Mouse (Mus musculus) MEL (cell line): ENCODE data around the gene Eid1. TPM values are rescaled to one million over a fixed set of nuclear protein-coding genes. Genes with fewer than 3 reads are reported as not detected.

Source experiments
- DNase-seq: peaks from one replicate; pipeline ENCODE4 v3.0.0; 2011; ENCODE audit warnings: low read depth, low spot score
- H3K27ac ChIP-seq: 2 replicates; pipeline ENCODE4 v1.5.1; 2012; ENCODE audit warnings: low read depth, mild to moderate bottlenecking, control low read depth, low read length, moderate library complexity; ENCODE audit not compliant: control insufficient read depth
- H3K27me3 ChIP-seq, 2 experiments: fragments of 150-350 bp in 1 of 2; sonication (generic) in 1 of 2; 2 replicates each; pipeline ENCODE4 v1.6.1; 2012; ENCODE audit warnings: low read length in 2 of 2, mild to moderate bottlenecking in 2 of 2, improper control_type of control experiment in 1 of 2, moderate library complexity in 1 of 2; ENCODE audit not compliant: insufficient read depth in 2 of 2, control insufficient read depth in 1 of 2
- H3K36me3 ChIP-seq, 2 experiments: 2 replicates each; pipeline ENCODE4 v1.6.1; 2012 to 2014; ENCODE audit warnings: low read length in 2 of 2, improper control_type of control experiment in 1 of 2, inconsistent platforms in 1 of 2, mild to moderate bottlenecking in 1 of 2; ENCODE audit not compliant: insufficient read depth in 2 of 2, control insufficient read depth in 1 of 2
- H3K4me1 ChIP-seq, 2 experiments: fragments of 150-350 bp in 1 of 2; sonication (generic) in 1 of 2; 2 replicates each; pipeline ENCODE4 v1.6.1; 2012; ENCODE audit warnings: low read length in 2 of 2, improper control_type of control experiment in 1 of 2, mild to moderate bottlenecking in 1 of 2; ENCODE audit not compliant: insufficient read depth in 2 of 2, control insufficient read depth in 1 of 2
- H3K4me3 ChIP-seq, 2 experiments: fragments of 150-350 bp in 1 of 2; sonication (generic) in 1 of 2; 2 replicates each; pipeline ENCODE4 v1.5.1; 2012; ENCODE audit warnings: low read depth in 2 of 2, low read length in 2 of 2, mild to moderate bottlenecking in 2 of 2, moderate library complexity in 2 of 2, control low read depth in 1 of 2, improper control_type of control experiment in 1 of 2; ENCODE audit not compliant: control insufficient read depth in 1 of 2, insufficient read depth in 1 of 2
- H3K79me2 ChIP-seq: 2 replicates; pipeline ENCODE4 v1.6.1; 2012; ENCODE audit warnings: mild to moderate bottlenecking, low read length, moderate library complexity; ENCODE audit not compliant: control insufficient read depth, poor library complexity, insufficient read depth
- H3K9ac ChIP-seq: 2 replicates; pipeline ENCODE4 v1.6.1; 2012; ENCODE audit warnings: low read depth, mild to moderate bottlenecking, control low read depth, low read length, moderate library complexity; ENCODE audit not compliant: control insufficient read depth, poor library complexity, severe bottlenecking
- H3K9me3 ChIP-seq: fragments of 150-350 bp; sonication (generic); replicated peaks from 2 replicates; pipeline ENCODE4 v1.6.1; 2012; ENCODE audit warnings: mild to moderate bottlenecking, low read length, improper control_type of control experiment, moderate library complexity; ENCODE audit not compliant: insufficient read depth
- BHLHE40 ChIP-seq: IDR thresholded peaks from 2 replicates; pipeline ENCODE4 v1.6.1; 2012; ENCODE audit warnings: low read depth, mild to moderate bottlenecking, inconsistent platforms, low read length, improper control_type of control experiment, borderline replicate concordance
- CHD2 ChIP-seq: IDR thresholded peaks from 2 replicates; pipeline ENCODE4 v1.6.1; 2011; ENCODE audit warnings: low read length, improper control_type of control experiment
- CTCF ChIP-seq, 3 experiments: IDR thresholded peaks in 2 of 3; conservative IDR thresholded peaks in 1 of 3; 2 replicates each; pipeline ENCODE4 v1.5.1; 2011 to 2012; ENCODE audit warnings: low read length in 3 of 3, low read depth in 2 of 3, mild to moderate bottlenecking in 2 of 3, improper control_type of control experiment in 1 of 3, inconsistent platforms in 1 of 3, mixed read lengths in 1 of 3, moderate library complexity in 1 of 3; ENCODE audit not compliant: control insufficient read depth in 1 of 3, insufficient read depth in 1 of 3, poor library complexity in 1 of 3, severe bottlenecking in 1 of 3
- GABPA ChIP-seq: IDR thresholded peaks from 2 replicates; pipeline ENCODE4 v1.6.1; 2012; ENCODE audit warnings: low read depth, mild to moderate bottlenecking, inconsistent platforms, low read length, improper control_type of control experiment, moderate library complexity
- HCFC1 ChIP-seq: IDR thresholded peaks from 2 replicates; pipeline ENCODE4 v1.6.1; 2012; ENCODE audit warnings: low read depth, mild to moderate bottlenecking, inconsistent platforms, low read length, improper control_type of control experiment, moderate library complexity
- KAT2A ChIP-seq: conservative IDR thresholded peaks from 2 replicates; pipeline ENCODE4 v1.6.1; 2012; ENCODE audit warnings: low read depth, low read length, improper control_type of control experiment, inconsistent platforms
- MEF2A ChIP-seq: IDR thresholded peaks from 2 replicates; pipeline ENCODE4 v1.6.1; 2014; ENCODE audit warnings: low read depth, mild to moderate bottlenecking, inconsistent platforms, low read length, improper control_type of control experiment; ENCODE audit not compliant: poor library complexity, insufficient replicate concordance, severe bottlenecking; ENCODE audit errors: extremely low read depth
- MYB ChIP-seq: IDR thresholded peaks from 2 replicates; pipeline ENCODE4 v1.6.1; 2011; ENCODE audit warnings: mild to moderate bottlenecking, low read depth, low read length, improper control_type of control experiment
- NELFE ChIP-seq: IDR thresholded peaks from 2 replicates; pipeline ENCODE4 v1.6.1; 2011; ENCODE audit warnings: low read depth, low read length, improper control_type of control experiment
- NRF1 ChIP-seq: IDR thresholded peaks from 2 replicates; pipeline ENCODE4 v1.6.1; 2014; ENCODE audit warnings: low read depth, mild to moderate bottlenecking, inconsistent platforms, low read length, improper control_type of control experiment, moderate library complexity; ENCODE audit not compliant: poor library complexity, insufficient read depth, severe bottlenecking
- POLR2A ChIP-seq, 2 experiments: IDR thresholded peaks; 2 replicates each; pipeline ENCODE4 v1.6.1; 2011 to 2012; ENCODE audit warnings: low read length in 2 of 2, mild to moderate bottlenecking in 2 of 2, control low read depth in 1 of 2, improper control_type of control experiment in 1 of 2, low read depth in 1 of 2, moderate library complexity in 1 of 2; ENCODE audit not compliant: control insufficient read depth in 1 of 2, insufficient read depth in 1 of 2, poor library complexity in 1 of 2
- RAD21 ChIP-seq: IDR thresholded peaks from 2 replicates; pipeline ENCODE4 v1.6.1; 2011; ENCODE audit warnings: mild to moderate bottlenecking, low read depth, low read length, improper control_type of control experiment
- RCOR1 ChIP-seq: IDR thresholded peaks from 2 replicates; pipeline ENCODE4 v1.6.1; 2012; ENCODE audit warnings: low read depth, mild to moderate bottlenecking, inconsistent platforms, low read length, improper control_type of control experiment
- TBP ChIP-seq: IDR thresholded peaks from 2 replicates; pipeline ENCODE4 v1.8.0; 2011; ENCODE audit warnings: low read depth, low read length, improper control_type of control experiment
- UBTF ChIP-seq: IDR thresholded peaks from 2 replicates; pipeline ENCODE4 v1.6.1; 2012; ENCODE audit warnings: low read depth, mild to moderate bottlenecking, inconsistent platforms, low read length, improper control_type of control experiment, moderate library complexity, borderline replicate concordance; ENCODE audit not compliant: insufficient read depth
- USF1 ChIP-seq: IDR thresholded peaks from 2 replicates; pipeline ENCODE4 v1.6.1; 2014; ENCODE audit warnings: low read depth, mild to moderate bottlenecking, inconsistent platforms, low read length, improper control_type of control experiment, moderate library complexity
- USF2 ChIP-seq, 2 experiments: IDR thresholded peaks; 2 replicates each; pipeline ENCODE4 v1.6.1; 2011 to 2012; ENCODE audit warnings: improper control_type of control experiment in 2 of 2, low read length in 2 of 2, borderline replicate concordance in 1 of 2, inconsistent platforms in 1 of 2, low read depth in 1 of 2, mild to moderate bottlenecking in 1 of 2; ENCODE audit not compliant: insufficient read depth in 1 of 2
- polyA plus RNA-seq, 2 experiments: library from polyadenylated mRNA; stranded (reverse) in 1 of 2; unstranded in 1 of 2; fragments of >175 nt in 1 of 2; fragments of >200 nt in 1 of 2; gene quantifications; 2 replicates each; pipeline versions ENCODE4 v1.2.1 to v1.2.4; 2012; ENCODE audit warnings: low replicate concordance in 2 of 2, low read depth in 1 of 2; ENCODE audit not compliant: insufficient read length in 2 of 2, insufficient read depth in 1 of 2, missing spikeins in 1 of 2
- total RNA-seq: library from RNA; depleted of rRNA; stranded (reverse); fragments of 300-350 nt; gene quantifications from 2 replicates; pipeline ENCODE4 v1.2.3, GENCODE M21; 2012; rRNA removed

The Eid1 gene
- total and polyA plus RNA-seq, 3 experiments: 16.4 to 33.9 TPM; not detected in 1

DNA sequence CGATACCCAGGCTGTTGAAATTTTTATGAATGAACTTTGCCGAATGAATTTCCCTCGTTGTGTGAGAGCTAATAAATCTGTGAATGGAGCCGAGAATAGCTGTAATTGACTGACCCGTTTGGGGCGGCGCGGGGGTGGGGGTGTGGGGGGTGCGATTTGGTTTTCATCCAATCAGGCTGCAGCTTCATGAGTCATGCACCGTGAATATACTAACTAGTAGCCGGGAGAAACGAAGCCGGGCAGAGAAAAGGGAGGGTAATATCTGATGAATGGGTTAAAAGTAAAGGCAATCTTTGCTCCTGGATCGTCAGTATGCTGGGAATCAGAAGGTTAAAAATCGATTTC is 51.2 kb downstream of the Eid1 start, which contains the start of gene Shc4:
Shc4 (minus strand) TSS at position 63 of the 345 bp plus-strand sequence.
- Histone ChIP-seq H3K79me2 (no peaks in the 10 kb centered on the region), H3K27me3 (peaks cover 3 to 8% of the 10 kb centered on the region in 2 experiments; a peak in 3 of 4 replicates), H3K36me3 (no peaks in the 10 kb centered on the region), H3K27ac (no peak within 1 kb of the TSS), H3K9me3 (no peaks in the 10 kb centered on the region), H3K9ac (no peak within 1 kb of the TSS), H3K4me1 (no peaks in the 10 kb centered on the region), H3K4me3 (peak within 1 kb of the TSS in 1 of 2 experiments; percentile 14; a peak in 1 of 4 replicates)
- peak; percentile 43 for DNase-seq
- TF ChIP-seq USF2 (IDR thresholded peaks at IDR 0.05; ENCODE audit: borderline replicate concordance in 1 of 2, insufficient read depth in 1 of 2, low read depth in 1 of 2, low read length in 2 of 2) (no peak), BHLHE40 (no peak), RAD21 (no peak), HCFC1 (no peak), POLR2A (IDR thresholded peaks at IDR 0.05; ENCODE audit: control insufficient read depth in 1 of 2, insufficient read depth in 1 of 2, low read depth in 1 of 2, low read length in 2 of 2, poor library complexity in 1 of 2) (no peak), UBTF (no peak), GABPA (no peak), KAT2A (no peak), RCOR1 (no peak), CTCF (IDR thresholded peaks at IDR 0.05 in 2 of 3, conservative IDR thresholded peaks at IDR 0.05 in 1 of 3; ENCODE audit: control insufficient read depth in 1 of 3, insufficient read depth in 1 of 3, low read depth in 2 of 3, low read length in 3 of 3, poor library complexity in 1 of 3, severe bottlenecking in 1 of 3) (no peak), CHD2 (no peak), MEF2A (no peak), NRF1 (no peak), NELFE (no peak), TBP (no peak), MYB (no peak), USF1 (no peak)

Other genes starting within 250 kb of the Eid1 start
- not detected in 2 replicates for gene Gm9913, start 168.0 kb upstream of the Eid1 start, total RNA-seq
- not detected for gene Gm9913, start 168.0 kb upstream of the Eid1 start, polyA plus RNA-seq
- 0.03 TPM in 1 of 2 replicates, not detected in the other for gene Fbn1, start 165.1 kb upstream of the Eid1 start, total RNA-seq
- under 1 TPM in 1 of 2 experiments, not detected in 1; 0.01 TPM for gene Fbn1, start 165.1 kb upstream of the Eid1 start, polyA plus RNA-seq
- gene Cep152, start 48.0 kb upstream of the Eid1 start, total RNA-seq: 11.7 and 13.9 TPM in 2 replicates
- gene Cep152, start 48.0 kb upstream of the Eid1 start, polyA plus RNA-seq: 10 to 100 TPM in 1 of 2 experiments, not detected in 1; 14.1 TPM
- 1.1 and 1.3 TPM in 2 replicates for gene Shc4, start 51.1 kb downstream of the Eid1 start, total RNA-seq
- under 1 TPM in 1 of 2 experiments, not detected in 1; 0.38 TPM for gene Shc4, start 51.1 kb downstream of the Eid1 start, polyA plus RNA-seq
- 7.3 and 7.6 TPM in 2 replicates for gene Secisbp2l, start 109.8 kb downstream of the Eid1 start, total RNA-seq
- 10 to 100 TPM in 1 of 2 experiments, not detected in 1; 10.9 TPM for gene Secisbp2l, start 109.8 kb downstream of the Eid1 start, polyA plus RNA-seq
- 0.08 and 0.20 TPM in 2 replicates for gene Galk2, start 186.0 kb downstream of the Eid1 start, total RNA-seq
- under 1 TPM in 1 of 2 experiments, not detected in 1; 0.29 TPM for gene Galk2, start 186.0 kb downstream of the Eid1 start, polyA plus RNA-seq
- gene Cops2, start 186.0 kb downstream of the Eid1 start, total RNA-seq: 66.2 and 77.1 TPM in 2 replicates
- 100 to 1,000 TPM in 1 of 2 experiments, 10 to 100 TPM in 1; 65.3 to 131 TPM for gene Cops2, start 186.0 kb downstream of the Eid1 start, polyA plus RNA-seq